Mouse (Mus musculus): Measurements from ENCODE around the gene Ap5s1. TPM values are rescaled to one million over a fixed set of nuclear protein-coding genes. Genes with fewer than 3 reads are reported as not detected.
A peak's percentile ranks its signal among the peaks of the same experiment; 100 is the strongest.

Ap5s1 gene
- total RNA-seq, 2 experiments from 2014 or later: 11.3 to 11.4 TPM

GRCm38 (mm10) chr2:131260544-131261307 is 53.8 kb downstream of the Ap5s1 start:
- peak; percentile 56 for ATAC-seq (replicated peaks; ENCODE audit: low FRiP score, poor library complexity, severe bottlenecking)

- ATAC-seq (replicated peaks; ENCODE audit: low FRiP score, poor library complexity, severe bottlenecking): peak; percentile 40
Observed at GRCm38 (mm10) chr2:131261481-131262212, 54.8 kb downstream of the Ap5s1 start.

- ATAC-seq (replicated peaks; ENCODE audit: low FRiP score, poor library complexity, severe bottlenecking): peak; percentile 94
Observed at GRCm38 (mm10) chr2:131262213-131262672, 55.4 kb downstream of the Ap5s1 start, which contains the start of gene Pank2. Pank2 (plus strand) TSS chr2:131262495.

Other genes starting within 250 kb of the Ap5s1 start
- 1.3 and 9.7 TPM in 2 replicates for gene Gfra4, start 164.0 kb upstream of the Ap5s1 start, total RNA-seq (2015; ENCODE audit: low replicate concordance)
- gene Gfra4, start 164.0 kb upstream of the Ap5s1 start, total RNA-seq (2017; ENCODE audit: low replicate concordance): not detected in 2 replicates
- 15.5 and 36.4 TPM in 2 replicates for gene Adam33, start 143.3 kb upstream of the Ap5s1 start, total RNA-seq (2015; ENCODE audit: low replicate concordance)
- gene Adam33, start 143.3 kb upstream of the Ap5s1 start, total RNA-seq (2017; ENCODE audit: low replicate concordance): 10.0 and 11.3 TPM in 2 replicates
- gene Siglec1, start 120.3 kb upstream of the Ap5s1 start, total RNA-seq (2015; ENCODE audit: low replicate concordance): 6.8 and 8.8 TPM in 2 replicates
- 1.8 and 2.6 TPM in 2 replicates for gene Siglec1, start 120.3 kb upstream of the Ap5s1 start, total RNA-seq (2017; ENCODE audit: low replicate concordance)
- not detected in 2 replicates for gene Hspa12b, start 79.8 kb upstream of the Ap5s1 start, total RNA-seq (2015; ENCODE audit: low replicate concordance)
- gene Hspa12b, start 79.8 kb upstream of the Ap5s1 start, total RNA-seq (2017; ENCODE audit: low replicate concordance): not detected in 2 replicates
- not detected in 2 replicates for gene Gm11037, start 73.6 kb upstream of the Ap5s1 start, total RNA-seq (2015; ENCODE audit: low replicate concordance)
- not detected in 2 replicates for gene Gm11037, start 73.6 kb upstream of the Ap5s1 start, total RNA-seq (2017; ENCODE audit: low replicate concordance)
- 124 and 160 TPM in 2 replicates for gene 1700037H04Rik, start 47.0 kb upstream of the Ap5s1 start, total RNA-seq (2015; ENCODE audit: low replicate concordance)
- 58.5 and 68.4 TPM in 2 replicates for gene 1700037H04Rik, start 47.0 kb upstream of the Ap5s1 start, total RNA-seq (2017; ENCODE audit: low replicate concordance)
- 8.3 and 8.8 TPM in 2 replicates for gene Cenpb, start 27.0 kb upstream of the Ap5s1 start, total RNA-seq (2015; ENCODE audit: low replicate concordance)
- 12.5 and 15.1 TPM in 2 replicates for gene Cenpb, start 27.0 kb upstream of the Ap5s1 start, total RNA-seq (2017; ENCODE audit: low replicate concordance)
- gene Cdc25b, start 20.1 kb upstream of the Ap5s1 start, total RNA-seq (2015; ENCODE audit: low replicate concordance): 345 and 367 TPM in 2 replicates
- gene Cdc25b, start 20.1 kb upstream of the Ap5s1 start, total RNA-seq (2017; ENCODE audit: low replicate concordance): 664 and 783 TPM in 2 replicates
- gene Spef1, start 19.8 kb upstream of the Ap5s1 start, total RNA-seq (2015; ENCODE audit: low replicate concordance): 4.6 and 4.7 TPM in 2 replicates
- gene Spef1, start 19.8 kb upstream of the Ap5s1 start, total RNA-seq (2017; ENCODE audit: low replicate concordance): 4.1 and 6.4 TPM in 2 replicates
- 27.0 and 33.1 TPM in 2 replicates for gene Mavs, start 27.0 kb downstream of the Ap5s1 start, total RNA-seq (2015; ENCODE audit: low replicate concordance)
- gene Mavs, start 27.0 kb downstream of the Ap5s1 start, total RNA-seq (2017; ENCODE audit: low replicate concordance): 12.3 and 16.3 TPM in 2 replicates
- gene Pank2, start 55.4 kb downstream of the Ap5s1 start, total RNA-seq (2015; ENCODE audit: low replicate concordance): 40.0 and 69.2 TPM in 2 replicates
- gene Pank2, start 55.4 kb downstream of the Ap5s1 start, total RNA-seq (2017; ENCODE audit: low replicate concordance): 37.8 and 65.5 TPM in 2 replicates
- 1.1 and 2.9 TPM in 2 replicates for gene Rnf24, start 145.8 kb downstream of the Ap5s1 start, total RNA-seq (2015; ENCODE audit: low replicate concordance)
- 0.77 and 6.4 TPM in 2 replicates for gene Rnf24, start 145.8 kb downstream of the Ap5s1 start, total RNA-seq (2017; ENCODE audit: low replicate concordance)